Mouse (Mus musculus) neural tube, embryonic 11.5 days (tissue): ENCODE results near the gene Mill2. TPM values are rescaled to one million over a fixed set of nuclear protein-coding genes. Genes with fewer than 3 reads are reported as not detected.
A peak's percentile ranks its signal among the peaks of the same experiment; 100 is the strongest.
"Not testable (repeated sequence)": the region's sequence is repeated elsewhere in the genome, so short reads cannot be mapped to it uniquely, and the experiment has no call there.

Experiments
- ATAC-seq: fragments of 200-750 bp; cut with Nextera tagmentation; 2 replicates; pipeline ENCODE4 v1.8.0; 2017; ENCODE audit warnings: moderate number of reproducible peaks, mild to moderate bottlenecking, moderate TSS enrichment, moderate library complexity; ENCODE audit not compliant: insufficient read depth, low FRiP score, low TSS enrichment
- DNase-seq: peaks from one replicate; pipeline ENCODE4 v3.0.0-alpha.2; 2015; ENCODE audit warnings: low spot score
- H3K27ac ChIP-seq: fragments of 300-500 bp; sonication (generic); 2 replicates; pipeline ENCODE4 v1.5.1; 2014; ENCODE audit warnings: low read depth, mild to moderate bottlenecking, low read length
- H3K27me3 ChIP-seq: fragments of 300-500 bp; sonication (generic); 2 replicates; pipeline ENCODE4 v1.6.1; 2014; ENCODE audit warnings: mild to moderate bottlenecking, low read length, mixed read lengths; ENCODE audit not compliant: control insufficient read depth, insufficient read depth
- H3K36me3 ChIP-seq: fragments of 300-500 bp; sonication (generic); 2 replicates; pipeline ENCODE4 v1.6.1; 2014; ENCODE audit warnings: mild to moderate bottlenecking, low read length, moderate library complexity, mixed read lengths; ENCODE audit not compliant: control insufficient read depth, insufficient read depth
- H3K4me1 ChIP-seq: fragments of 300-500 bp; sonication (generic); 2 replicates; pipeline ENCODE4 v1.6.1; 2014; ENCODE audit warnings: low read length, mixed read lengths; ENCODE audit not compliant: control insufficient read depth, insufficient read depth
- H3K4me2 ChIP-seq: fragments of 300-500 bp; sonication (generic); 2 replicates; pipeline ENCODE4 v1.6.1; 2014; ENCODE audit warnings: low read depth, mild to moderate bottlenecking, moderate library complexity
- H3K4me3 ChIP-seq: fragments of 300-500 bp; sonication (generic); 2 replicates; pipeline ENCODE4 v1.5.1; 2014; ENCODE audit warnings: low read depth, low read length
- H3K9ac ChIP-seq: fragments of 300-500 bp; sonication (generic); 2 replicates; pipeline ENCODE4 v1.6.1; 2014; ENCODE audit warnings: mild to moderate bottlenecking, low read length
- H3K9me3 ChIP-seq: fragments of 300-500 bp; sonication (generic); 2 replicates; pipeline ENCODE4 v1.6.1; 2016; ENCODE audit warnings: low read length; ENCODE audit not compliant: control insufficient read depth
- WGBS: fragments of 180-500 bp; shearing (Covaris S2); extraction: QIAGEN DNeasy Blood & Tissue Kit; methylation state at CpG from one replicate; pipeline ENCODE4 v1.1.7; 2014; 5-methylcytosine and 5-hydroxymethylcytosine counted together
- polyA plus RNA-seq: library from polyadenylated mRNA; unstranded; fragments of >200 nt; fragmentation: Nextera tagmentation; extraction: Ambion mirVana; gene quantifications from 2 replicates; pipeline ENCODE4 v1.2.1, GENCODE M21; 2014

The Mill2 gene
- polyA plus RNA-seq, 1 experiment from 2014 or later, result not detected

DNA sequence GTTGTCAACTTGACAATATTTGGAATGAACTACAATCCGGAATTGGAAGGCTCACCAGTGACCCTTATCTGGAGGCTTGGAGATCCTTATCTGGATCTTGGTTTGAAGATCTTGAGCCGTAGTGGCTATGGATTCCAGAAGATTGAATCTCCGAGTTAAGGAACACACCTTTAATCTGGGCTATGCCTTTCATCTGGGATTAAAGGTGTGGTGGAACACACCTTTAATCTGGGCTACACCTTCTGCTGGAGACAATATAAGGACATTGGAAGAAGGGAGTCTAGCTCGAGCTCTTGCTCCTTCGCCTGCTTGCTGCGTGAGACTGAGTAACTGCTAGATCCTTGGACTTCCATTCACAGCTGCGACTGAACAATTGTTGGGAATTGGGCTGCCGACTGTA lies 31.3 kb downstream of the Mill2 start, which contains the start of gene Pglyrp1:
Gene Pglyrp1, plus strand, starts transcription at position 301 of the 400 bp plus-strand sequence.
- not testable (repeated sequence) for H3K36me3 ChIP-seq, H3K4me2 ChIP-seq, ATAC-seq, H3K9me3 ChIP-seq, H3K9ac ChIP-seq, H3K4me3 ChIP-seq, H3K27me3 ChIP-seq, H3K27ac ChIP-seq, H3K4me1 ChIP-seq, DNase-seq
- no CpG with 5 or more reads among the region's 8 CpGs for WGBS

DNA sequence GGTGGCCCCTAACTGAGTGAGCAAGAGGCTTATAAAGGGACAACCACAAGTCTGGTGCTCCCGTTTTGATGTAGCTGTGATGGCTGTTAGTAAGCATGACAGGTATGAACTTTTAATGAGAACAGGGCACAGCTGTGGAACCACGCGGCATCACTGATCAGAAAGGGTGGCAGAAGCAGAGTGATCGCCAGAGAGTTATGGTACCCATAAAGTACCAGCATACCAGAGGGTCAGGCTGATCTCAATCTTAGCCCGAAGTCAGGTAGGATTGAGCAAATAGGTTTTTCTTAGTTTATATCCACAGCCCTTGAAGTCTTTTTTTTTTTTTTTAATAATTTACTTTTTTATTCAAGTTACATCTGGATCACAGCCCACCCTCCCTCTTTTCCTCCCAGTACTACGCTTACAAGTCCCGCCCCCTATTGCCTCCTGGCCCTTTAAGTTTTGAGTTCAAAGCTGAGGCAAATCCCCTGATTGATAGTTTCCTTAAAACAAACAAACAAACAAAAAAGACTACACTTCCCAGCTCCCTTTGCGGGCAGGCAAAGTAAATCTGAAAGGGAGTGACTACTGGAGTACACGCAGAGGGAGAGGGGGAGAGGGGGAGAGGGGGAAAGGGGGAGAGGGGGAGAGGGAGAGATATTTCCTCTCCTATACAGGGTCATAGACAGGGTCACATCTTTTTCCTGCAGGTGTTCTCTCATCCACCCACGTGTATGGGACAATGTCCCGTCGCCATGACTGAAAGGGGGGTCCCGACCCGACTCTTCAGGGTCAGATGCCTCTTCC lies 32.4 kb downstream of the Mill2 start:
- Histone ChIP-seq H3K4me1 (no peaks in the 10 kb centered on the region), H3K27me3 (no peaks in the 10 kb centered on the region), H3K4me2 (peak overlapping the region; percentile 73), H3K9me3 (no peaks in the 10 kb centered on the region), H3K4me3 (peak overlapping the region; percentile 35), H3K27ac (no peak overlapping the region), H3K36me3 (no peaks in the 10 kb centered on the region), H3K9ac (peak overlapping the region; percentile 39; the same call in 1 of the 2 replicates)
- ATAC-seq (peak; percentile 60), DNase-seq (no peak)
- 36% methylated on average over 13 of the region's 14 CpGs for WGBS

DNA sequence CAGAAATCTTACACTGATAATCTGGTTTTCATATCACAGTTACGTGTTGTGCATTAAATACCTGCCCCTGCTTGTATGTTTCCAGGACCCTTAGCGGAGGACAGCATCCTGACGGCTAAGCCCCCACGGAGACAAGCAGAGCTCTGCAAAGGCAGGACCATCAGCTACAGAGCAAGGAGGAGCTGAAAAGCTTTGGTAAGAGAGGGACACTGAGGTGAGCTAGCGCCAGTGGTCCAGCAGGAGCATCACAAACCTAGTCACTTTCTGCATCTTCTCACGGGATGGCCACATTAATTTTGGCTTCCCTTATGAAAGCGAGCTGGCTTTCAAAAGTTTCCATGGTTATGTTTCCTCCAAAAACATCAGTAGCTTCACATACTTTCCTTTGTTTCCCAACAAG lies 33.0 kb downstream of the Mill2 start:
- no peak overlapping the region for H3K27ac ChIP-seq

DNA sequence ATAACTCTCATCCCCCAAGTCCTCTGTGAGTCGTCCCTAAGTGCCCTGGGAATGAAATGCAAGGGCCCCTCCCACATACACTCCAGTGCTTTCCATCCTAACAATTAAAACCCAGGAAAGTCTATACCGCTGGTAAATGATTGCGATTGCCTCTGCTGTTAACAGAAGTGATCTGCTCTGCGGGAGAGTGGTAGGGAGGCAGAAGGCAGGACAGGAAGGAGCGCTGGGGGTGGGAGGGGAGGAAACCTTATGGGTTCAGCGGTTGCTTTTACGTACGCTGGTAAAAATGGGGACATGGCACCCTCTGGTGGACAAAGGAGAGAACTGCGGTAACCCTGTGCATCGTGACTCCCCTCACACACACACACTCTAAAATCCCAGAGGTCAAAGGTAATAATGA lies 33.5 kb downstream of the Mill2 start:
- Histone ChIP-seq H3K4me2 (peak overlapping the region; percentile 73), H3K36me3 (no peaks in the 10 kb centered on the region), H3K27me3 (no peaks in the 10 kb centered on the region), H3K9ac (no peak overlapping the region; the same call in 1 of the 2 replicates), H3K4me1 (no peaks in the 10 kb centered on the region), H3K27ac (no peak overlapping the region), H3K9me3 (no peaks in the 10 kb centered on the region), H3K4me3 (peak overlapping the region; percentile 35)
- DNase-seq, result peak; percentile 84
- 0% methylated on average over 10 of the region's 10 CpGs for WGBS
- peak; percentile 79 for ATAC-seq

More for the DNA sequence above, 33.0 kb downstream of the Mill2 start:
- WGBS, result 4% methylated on average over 7 of the region's 7 CpGs
- no peaks in the 10 kb centered on the region for H3K4me1 ChIP-seq
- no peaks in the 10 kb centered on the region for H3K27me3 ChIP-seq
- H3K36me3 ChIP-seq, result no peaks in the 10 kb centered on the region
- H3K4me2 ChIP-seq, result peak overlapping the region; percentile 73
- peak; percentile 19 for DNase-seq
- ATAC-seq, result peak; percentile 67
- H3K9me3 ChIP-seq, result no peaks in the 10 kb centered on the region
- H3K4me3 ChIP-seq, result peak overlapping the region; percentile 35
- peak overlapping the region; percentile 39 for H3K9ac ChIP-seq

DNA sequence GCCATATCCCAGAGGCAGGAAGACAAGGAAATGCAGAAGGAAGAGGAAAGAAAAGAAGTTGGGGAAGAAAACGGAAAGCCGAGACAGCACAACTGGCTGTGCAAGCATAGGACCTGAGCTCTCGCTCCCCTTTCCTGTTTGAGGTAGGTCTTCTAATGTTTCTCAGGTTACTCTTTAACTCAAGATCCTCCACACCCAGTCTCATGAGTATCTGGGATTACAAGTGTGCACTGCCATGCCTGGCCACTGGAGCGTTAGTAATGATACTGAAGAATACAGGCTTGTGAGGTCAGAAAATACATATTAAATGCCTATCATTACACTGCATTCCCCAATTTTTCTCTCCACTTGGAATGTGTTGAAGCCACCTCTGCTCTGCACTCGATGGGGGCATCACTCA lies 35.6 kb downstream of the Mill2 start:
- no peaks in the 10 kb centered on the region for H3K36me3 ChIP-seq
- no peaks in the 10 kb centered on the region for H3K4me1 ChIP-seq
- no peak overlapping the region for H3K4me2 ChIP-seq
- no peak for DNase-seq
- H3K27ac ChIP-seq, result no peak overlapping the region
- WGBS, result 86% methylated on average over 5 of the region's 5 CpGs
- H3K4me3 ChIP-seq, result no peak overlapping the region
- H3K27me3 ChIP-seq, result no peaks in the 10 kb centered on the region
- no peak overlapping the region for H3K9ac ChIP-seq
- H3K9me3 ChIP-seq, result no peaks in the 10 kb centered on the region
- ATAC-seq, result no peak

DNA sequence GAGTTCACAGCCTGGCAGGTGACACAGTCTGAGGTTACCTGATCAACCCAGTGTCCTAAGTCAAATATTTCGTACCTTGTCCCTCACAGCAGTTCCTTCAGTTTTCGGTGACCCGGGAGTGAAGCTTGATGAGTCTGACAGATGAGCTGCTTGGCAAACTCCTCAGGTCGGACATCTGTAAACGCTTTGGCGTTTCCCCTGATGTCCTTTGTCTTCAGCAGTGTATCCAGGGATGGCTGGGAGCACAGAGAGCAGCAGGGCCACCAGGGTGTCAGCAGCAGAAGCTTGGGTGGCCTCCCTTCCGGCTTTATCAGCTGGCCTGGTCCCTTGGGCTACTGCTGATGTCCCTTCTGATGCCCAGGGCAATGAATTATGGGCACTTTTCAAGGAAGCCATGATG lies 38.9 kb downstream of the Mill2 start:
- ATAC-seq (no peak), DNase-seq (no peak)
- Histone ChIP-seq H3K27me3 (no peaks in the 10 kb centered on the region), H3K27ac (no peak overlapping the region), H3K36me3 (no peaks in the 10 kb centered on the region), H3K9ac (no peak overlapping the region), H3K9me3 (no peaks in the 10 kb centered on the region), H3K4me1 (no peaks in the 10 kb centered on the region), H3K4me2 (no peak overlapping the region), H3K4me3 (no peak overlapping the region)
- 66% methylated on average over 7 of the region's 7 CpGs for WGBS

DNA sequence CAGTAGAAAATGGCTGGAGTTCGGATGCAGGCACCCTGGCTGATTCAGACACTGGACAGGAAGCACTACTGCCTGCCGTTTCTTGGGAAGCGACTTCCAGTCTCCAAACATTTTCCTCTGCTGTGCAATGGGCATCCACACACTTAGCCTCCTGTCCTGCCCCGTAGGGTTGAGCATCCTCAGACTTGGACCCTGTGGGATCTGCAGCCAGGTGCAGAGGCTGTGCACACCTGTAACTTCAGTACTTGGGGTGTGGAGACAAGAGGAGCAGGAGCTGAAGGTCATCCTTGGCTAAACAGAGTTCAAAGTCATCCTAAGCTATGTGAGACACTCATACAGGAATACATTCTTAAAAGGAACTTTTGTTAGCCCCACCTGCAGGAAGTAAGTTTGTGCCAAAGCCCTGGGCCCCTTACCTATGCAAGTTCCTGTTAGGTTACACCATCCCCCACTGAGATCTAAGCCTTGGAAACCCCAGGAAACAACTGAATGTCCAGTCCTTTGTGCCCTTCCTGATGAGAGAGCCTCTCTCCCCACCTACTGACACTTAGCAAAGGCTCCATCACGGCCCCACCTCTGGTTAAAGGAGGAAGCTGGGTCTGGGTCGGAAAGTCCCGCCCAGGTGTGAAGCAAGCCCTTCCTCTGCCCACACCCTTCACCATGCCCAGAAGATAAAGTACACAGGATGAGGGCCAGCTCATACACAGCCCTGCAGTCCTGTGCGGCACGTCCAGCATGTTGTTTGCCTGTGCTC lies 44.4 kb downstream of the Mill2 start:
- Histone ChIP-seq H3K9ac (no peak overlapping the region; the same call in 1 of the 2 replicates), H3K27me3 (no peaks in the 10 kb centered on the region), H3K9me3 (no peaks in the 10 kb centered on the region; the same call in 1 of the 2 replicates), H3K27ac (no peak overlapping the region), H3K36me3 (no peaks in the 10 kb centered on the region), H3K4me3 (no peak overlapping the region), H3K4me2 (no peak overlapping the region), H3K4me1 (no peaks in the 10 kb centered on the region)
- no peak for DNase-seq
- ATAC-seq, result no peak
- WGBS, result 64% methylated on average over 9 of the region's 9 CpGs

DNA sequence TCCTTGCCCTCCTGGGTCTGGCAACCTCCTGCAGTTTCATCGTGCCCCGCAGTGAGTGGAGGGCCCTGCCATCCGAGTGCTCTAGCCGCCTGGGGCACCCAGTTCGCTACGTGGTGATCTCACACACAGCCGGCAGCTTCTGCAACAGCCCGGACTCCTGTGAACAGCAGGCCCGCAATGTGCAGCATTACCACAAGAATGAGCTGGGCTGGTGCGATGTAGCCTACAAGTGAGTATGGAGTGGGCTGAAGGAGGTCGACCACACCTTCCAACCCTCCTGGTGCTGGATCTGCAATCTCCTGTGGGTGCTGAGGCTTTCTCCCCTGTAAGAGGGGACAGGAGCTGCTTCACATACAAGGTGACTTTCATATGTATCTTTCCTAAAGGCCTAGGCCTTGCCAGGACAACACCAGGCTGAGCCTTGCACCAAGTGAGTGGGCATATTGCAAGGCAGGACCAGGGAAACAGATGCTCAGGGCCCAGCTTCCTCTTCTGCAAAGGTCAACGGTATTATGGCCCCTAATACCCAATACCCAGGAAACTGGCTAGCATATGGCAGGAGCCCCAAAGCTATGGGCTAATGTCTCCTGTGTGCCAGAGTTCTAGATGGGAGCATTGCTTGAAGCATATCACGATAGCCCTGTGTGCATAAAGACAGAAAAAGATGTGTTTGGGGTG lies 45.1 kb downstream of the Mill2 start:
- Histone ChIP-seq H3K4me3 (no peak overlapping the region), H3K36me3 (no peaks in the 10 kb centered on the region), H3K9ac (no peak overlapping the region; the same call in 1 of the 2 replicates), H3K4me1 (no peaks in the 10 kb centered on the region), H3K4me2 (no peak overlapping the region), H3K9me3 (no peaks in the 10 kb centered on the region; the same call in 1 of the 2 replicates), H3K27me3 (no peaks in the 10 kb centered on the region), H3K27ac (no peak overlapping the region)
- ATAC-seq (no peak), DNase-seq (no peak)
- WGBS, result 53% methylated on average over 13 of the region's 13 CpGs
